Mouse (Mus musculus): ENCODE measurements around the gene Rasgef1c. TPM values are rescaled to one million over a fixed set of nuclear protein-coding genes. Genes with fewer than 3 reads are reported as not detected.
A peak's percentile ranks its signal among the peaks of the same experiment; 100 is the strongest.

The Rasgef1c gene
- 0.23 and 0.30 TPM in 2 replicates for polyA plus RNA-seq (2015; fragmentation: Nextera tagmentation; extraction: Ambion mirVana)

GRCm38 (mm10) chr11:49901659-49902458 is at the start of gene Rasgef1c:
Gene Rasgef1c (plus strand): TSS chr11:49901835.
- H3K4me1 ChIP-seq (ENCODE audit: insufficient read depth, low read length) = peaks cover 14% of the 10 kb centered on the region
- peak within 1 kb of the TSS; percentile 65 for H3K4me3 ChIP-seq (ENCODE audit: low read length)
- no peaks in the 10 kb centered on the region for H3K36me3 ChIP-seq (ENCODE audit: insufficient read depth, low read length)
- H3K27me3 ChIP-seq (ENCODE audit: insufficient read depth, low read length) = peaks cover 34% of the 10 kb centered on the region
- H3K4me2 ChIP-seq (replicated peaks; ENCODE audit: low read depth, low read length) = peak within 1 kb of the TSS; percentile 100
- 3% methylated on average over 88 of the region's 99 CpGs for WGBS
- H3K27ac ChIP-seq (ENCODE audit: low read length) = no peak within 1 kb of the TSS
- ATAC-seq (ENCODE audit: low FRiP score, low TSS enrichment) = peak; percentile 80
- H3K9ac ChIP-seq (replicated peaks; ENCODE audit: low read length) = peak within 1 kb of the TSS; percentile 67
- H3K9me3 ChIP-seq (ENCODE audit: low read length) = 0 out of 2 replicates have a peak, but pooled peaks cover 4% of the 10 kb centered on the region

GRCm38 (mm10) chr11:49855144-49855543 is 46.5 kb upstream of the Rasgef1c start:
- H3K9ac ChIP-seq (replicated peaks; ENCODE audit: low read length) = no peak overlapping the region
- ATAC-seq (ENCODE audit: low FRiP score, low TSS enrichment) = no peak
- H3K4me2 ChIP-seq (replicated peaks; ENCODE audit: low read depth, low read length) = no peak overlapping the region
- H3K4me3 ChIP-seq (ENCODE audit: low read length) = no peak overlapping the region
- no peaks in the 10 kb centered on the region for H3K9me3 ChIP-seq (ENCODE audit: low read length)
- no peak overlapping the region for H3K27ac ChIP-seq (ENCODE audit: low read length)
- H3K27me3 ChIP-seq (ENCODE audit: insufficient read depth, low read length) = no peaks in the 10 kb centered on the region
- H3K4me1 ChIP-seq (ENCODE audit: insufficient read depth, low read length) = no peaks in the 10 kb centered on the region
- H3K36me3 ChIP-seq (ENCODE audit: insufficient read depth, low read length) = peaks cover 16% of the 10 kb centered on the region; the same call in 1 of the 2 replicates
- 82% methylated on average over 5 of the region's 5 CpGs for WGBS

GRCm38 (mm10) chr11:49861139-49861538 is 40.5 kb upstream of the Rasgef1c start:
- Histone ChIP-seq H3K4me2 (replicated peaks; ENCODE audit: low read depth, low read length) (no peak overlapping the region), H3K9me3 (ENCODE audit: low read length) (no peaks in the 10 kb centered on the region), H3K27me3 (ENCODE audit: insufficient read depth, low read length) (no peaks in the 10 kb centered on the region), H3K4me1 (ENCODE audit: insufficient read depth, low read length) (no peaks in the 10 kb centered on the region), H3K27ac (ENCODE audit: low read length) (no peak overlapping the region), H3K4me3 (ENCODE audit: low read length) (no peak overlapping the region), H3K9ac (replicated peaks; ENCODE audit: low read length) (no peak overlapping the region), H3K36me3 (ENCODE audit: insufficient read depth, low read length) (0 out of 2 replicates have a peak, but pooled peaks cover 3% of the 10 kb centered on the region)
- ATAC-seq (ENCODE audit: low FRiP score, low TSS enrichment) = no peak
- 84% methylated on average over 4 of the region's 4 CpGs for WGBS

DNA sequence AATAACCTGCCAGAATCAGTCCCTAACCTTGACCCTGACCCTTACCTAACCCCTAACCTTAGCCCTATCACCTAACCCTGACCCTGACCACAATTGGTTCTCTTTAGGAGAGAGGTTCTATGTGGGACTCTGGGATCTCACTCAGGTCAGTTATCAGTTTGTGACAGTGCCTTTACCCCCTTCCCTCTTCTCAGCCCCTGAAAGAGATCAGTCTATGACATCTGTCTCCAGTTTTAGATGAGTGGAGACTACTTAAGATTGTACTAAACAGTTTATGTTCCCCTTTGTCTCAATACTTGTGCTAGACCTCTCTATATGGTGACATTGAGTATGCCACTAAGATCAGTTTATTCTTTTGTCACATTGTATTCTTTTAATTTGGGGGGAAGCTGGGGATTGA is 37.7 kb upstream of the Rasgef1c start:
- Histone ChIP-seq H3K4me2 (replicated peaks; ENCODE audit: low read depth, low read length) (no peak overlapping the region), H3K9me3 (ENCODE audit: low read length) (no peaks in the 10 kb centered on the region), H3K27me3 (ENCODE audit: insufficient read depth, low read length) (no peaks in the 10 kb centered on the region), H3K36me3 (ENCODE audit: insufficient read depth, low read length) (peaks cover 9% of the 10 kb centered on the region; the same call in 1 of the 2 replicates), H3K9ac (replicated peaks; ENCODE audit: low read length) (no peak overlapping the region), H3K4me3 (ENCODE audit: low read length) (no peak overlapping the region), H3K4me1 (ENCODE audit: insufficient read depth, low read length) (no peaks in the 10 kb centered on the region), H3K27ac (ENCODE audit: low read length) (no peak overlapping the region)
- no peak for ATAC-seq (ENCODE audit: low FRiP score, low TSS enrichment)

GRCm38 (mm10) chr11:49867320-49867719 is 34.3 kb upstream of the Rasgef1c start:
- H3K36me3 ChIP-seq (ENCODE audit: insufficient read depth, low read length) = peaks cover 18% of the 10 kb centered on the region
- no peak overlapping the region for H3K9ac ChIP-seq (replicated peaks; ENCODE audit: low read length)
- 90% methylated on average over 5 of the region's 5 CpGs for WGBS
- no peak for ATAC-seq (ENCODE audit: low FRiP score, low TSS enrichment)
- H3K4me3 ChIP-seq (ENCODE audit: low read length) = no peak overlapping the region
- no peak overlapping the region for H3K27ac ChIP-seq (ENCODE audit: low read length)
- H3K9me3 ChIP-seq (ENCODE audit: low read length) = no peaks in the 10 kb centered on the region
- H3K4me2 ChIP-seq (replicated peaks; ENCODE audit: low read depth, low read length) = no peak overlapping the region
- H3K4me1 ChIP-seq (ENCODE audit: insufficient read depth, low read length) = no peaks in the 10 kb centered on the region
- H3K27me3 ChIP-seq (ENCODE audit: insufficient read depth, low read length) = no peaks in the 10 kb centered on the region

GRCm38 (mm10) chr11:49869762-49870161 is 31.9 kb upstream of the Rasgef1c start:
- H3K27me3 ChIP-seq (ENCODE audit: insufficient read depth, low read length) = no peaks in the 10 kb centered on the region
- no peak overlapping the region for H3K4me2 ChIP-seq (replicated peaks; ENCODE audit: low read depth, low read length)
- H3K36me3 ChIP-seq (ENCODE audit: insufficient read depth, low read length) = peaks cover 22% of the 10 kb centered on the region

DNA sequence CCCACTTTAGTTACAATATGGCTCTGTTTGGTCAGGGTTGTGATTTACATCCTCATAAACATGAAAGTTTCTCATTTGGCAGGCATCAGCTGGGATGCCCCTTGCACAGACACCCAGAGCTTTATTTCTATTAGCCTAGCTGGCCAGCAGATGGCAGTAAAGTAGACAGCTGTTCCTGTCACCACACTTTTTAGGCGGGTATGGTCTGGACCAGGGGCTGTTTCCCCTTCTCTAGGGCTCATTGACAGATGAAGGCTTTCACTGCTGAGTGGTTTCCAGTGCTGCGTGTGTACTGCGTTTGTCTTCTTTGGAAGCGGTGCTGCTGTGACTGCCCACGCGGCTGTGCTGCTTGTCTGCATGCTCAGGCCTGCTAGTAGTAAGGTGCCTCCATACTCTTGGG is 29.7 kb upstream of the Rasgef1c start:
- no peak overlapping the region for H3K27ac ChIP-seq (ENCODE audit: low read length)
- H3K9me3 ChIP-seq (ENCODE audit: low read length) = no peaks in the 10 kb centered on the region
- H3K27me3 ChIP-seq (ENCODE audit: insufficient read depth, low read length) = no peaks in the 10 kb centered on the region
- 53% methylated on average over 6 of the region's 6 CpGs for WGBS
- H3K4me2 ChIP-seq (replicated peaks; ENCODE audit: low read depth, low read length) = no peak overlapping the region
- H3K36me3 ChIP-seq (ENCODE audit: insufficient read depth, low read length) = peaks cover 22% of the 10 kb centered on the region
- no peak overlapping the region for H3K4me3 ChIP-seq (ENCODE audit: low read length)
- ATAC-seq (ENCODE audit: low FRiP score, low TSS enrichment) = peak; percentile 61; the same call in 1 of the 2 replicates
- H3K9ac ChIP-seq (replicated peaks; ENCODE audit: low read length) = no peak overlapping the region
- H3K4me1 ChIP-seq (ENCODE audit: insufficient read depth, low read length) = no peaks in the 10 kb centered on the region

More at GRCm38 (mm10) chr11:49869762-49870161, 31.9 kb upstream of the Rasgef1c start:
- Histone ChIP-seq H3K27ac (ENCODE audit: low read length) (no peak overlapping the region), H3K9ac (replicated peaks; ENCODE audit: low read length) (no peak overlapping the region), H3K4me3 (ENCODE audit: low read length) (no peak overlapping the region), H3K4me1 (ENCODE audit: insufficient read depth, low read length) (no peaks in the 10 kb centered on the region), H3K9me3 (ENCODE audit: low read length) (no peaks in the 10 kb centered on the region)
- no peak for ATAC-seq (ENCODE audit: low FRiP score, low TSS enrichment)

DNA sequence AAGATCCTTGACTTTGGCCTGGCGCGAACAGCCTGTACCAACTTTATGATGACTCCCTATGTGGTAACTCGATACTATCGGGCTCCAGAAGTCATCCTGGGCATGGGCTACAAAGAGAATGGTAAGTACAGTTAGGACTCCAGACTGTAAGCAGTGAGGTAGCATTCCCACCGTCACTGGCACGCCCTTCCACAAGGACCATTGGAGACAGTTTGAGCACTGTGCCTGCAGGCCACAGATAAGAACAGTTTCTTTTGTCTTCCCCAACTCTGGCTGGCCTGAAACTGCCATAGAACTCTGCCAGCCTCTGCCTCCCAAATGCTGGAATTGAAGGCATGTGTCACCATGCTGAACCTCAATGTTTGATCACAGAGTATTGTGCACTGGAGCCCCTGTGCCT is 28.9 kb upstream of the Rasgef1c start:
- peaks cover 16% of the 10 kb centered on the region for H3K36me3 ChIP-seq (ENCODE audit: insufficient read depth, low read length)
- WGBS = 90% methylated on average over 6 of the region's 6 CpGs

DNA sequence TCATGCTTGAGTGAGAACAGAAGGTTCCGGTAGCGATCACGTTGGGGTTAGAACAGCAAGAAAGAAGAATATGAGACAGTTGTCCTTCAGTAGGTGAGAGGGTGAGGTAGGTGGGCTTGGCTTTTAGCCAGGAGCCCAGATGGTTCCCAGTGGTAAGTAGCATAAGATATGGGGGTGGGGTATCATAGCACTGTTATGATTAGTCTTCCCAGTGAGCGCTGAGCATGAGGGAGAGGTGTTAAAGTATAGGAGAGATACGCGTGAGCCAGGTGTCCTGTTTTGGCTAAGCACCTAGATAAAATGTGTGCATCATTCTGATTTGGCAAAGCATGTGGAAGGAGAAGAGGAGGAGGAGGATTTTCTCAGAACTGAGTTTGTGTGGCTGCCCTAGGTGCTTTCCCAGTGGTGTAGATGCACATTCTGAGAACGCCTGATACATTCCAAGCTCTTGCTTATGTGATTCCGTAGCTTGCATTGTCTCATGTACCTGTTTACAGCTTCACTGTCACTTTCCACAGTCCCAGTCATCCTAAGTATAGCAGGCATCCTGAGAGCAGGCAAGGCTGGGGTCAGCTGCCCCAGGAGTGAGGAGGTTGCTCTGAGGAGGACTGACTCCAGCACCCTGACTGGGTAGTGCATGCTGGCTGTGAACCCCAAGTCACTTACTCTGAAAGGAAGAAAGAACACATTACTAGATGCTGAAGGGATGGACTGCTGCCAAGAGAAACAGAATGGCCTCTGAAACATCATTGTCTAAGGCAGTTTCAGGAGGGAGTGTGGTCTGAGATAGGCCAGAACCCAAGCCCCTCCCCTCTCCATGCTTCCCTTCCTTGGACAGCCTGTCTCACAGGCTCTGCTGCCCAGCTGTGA is 24.5 kb upstream of the Rasgef1c start:
- H3K27me3 ChIP-seq (ENCODE audit: insufficient read depth, low read length) = no peaks in the 10 kb centered on the region
- H3K4me3 ChIP-seq (ENCODE audit: low read length) = no peak overlapping the region
- WGBS = 88% methylated on average over 8 of the region's 8 CpGs
- H3K9ac ChIP-seq (replicated peaks; ENCODE audit: low read length) = no peak overlapping the region
- no peak overlapping the region for H3K27ac ChIP-seq (ENCODE audit: low read length)
- no peak for ATAC-seq (ENCODE audit: low FRiP score, low TSS enrichment)
- H3K4me2 ChIP-seq (replicated peaks; ENCODE audit: low read depth, low read length) = no peak overlapping the region
- no peaks in the 10 kb centered on the region for H3K9me3 ChIP-seq (ENCODE audit: low read length)
- no peaks in the 10 kb centered on the region for H3K4me1 ChIP-seq (ENCODE audit: insufficient read depth, low read length)
- H3K36me3 ChIP-seq (ENCODE audit: insufficient read depth, low read length) = peaks cover 17% of the 10 kb centered on the region

More for the DNA sequence above, 28.9 kb upstream of the Rasgef1c start:
- Histone ChIP-seq H3K4me3 (ENCODE audit: low read length) (no peak overlapping the region), H3K9me3 (ENCODE audit: low read length) (no peaks in the 10 kb centered on the region), H3K4me1 (ENCODE audit: insufficient read depth, low read length) (no peaks in the 10 kb centered on the region), H3K27ac (ENCODE audit: low read length) (no peak overlapping the region), H3K4me2 (replicated peaks; ENCODE audit: low read depth, low read length) (no peak overlapping the region), H3K27me3 (ENCODE audit: insufficient read depth, low read length) (no peaks in the 10 kb centered on the region), H3K9ac (replicated peaks; ENCODE audit: low read length) (no peak overlapping the region)
- ATAC-seq (ENCODE audit: low FRiP score, low TSS enrichment) = no peak
